Mouse (Mus musculus): Measurements from ENCODE around the gene Slc52a3. TPM values are rescaled to one million over a fixed set of nuclear protein-coding genes. Genes with fewer than 3 reads are reported as not detected.
"Not testable (repeated sequence)": the region's sequence is repeated elsewhere in the genome, so short reads cannot be mapped to it uniquely, and the experiment has no call there.

Gene Slc52a3
- total and polyA plus RNA-seq, 2 experiments from 2014 or later = 2.2 to 3.5 TPM

DNA sequence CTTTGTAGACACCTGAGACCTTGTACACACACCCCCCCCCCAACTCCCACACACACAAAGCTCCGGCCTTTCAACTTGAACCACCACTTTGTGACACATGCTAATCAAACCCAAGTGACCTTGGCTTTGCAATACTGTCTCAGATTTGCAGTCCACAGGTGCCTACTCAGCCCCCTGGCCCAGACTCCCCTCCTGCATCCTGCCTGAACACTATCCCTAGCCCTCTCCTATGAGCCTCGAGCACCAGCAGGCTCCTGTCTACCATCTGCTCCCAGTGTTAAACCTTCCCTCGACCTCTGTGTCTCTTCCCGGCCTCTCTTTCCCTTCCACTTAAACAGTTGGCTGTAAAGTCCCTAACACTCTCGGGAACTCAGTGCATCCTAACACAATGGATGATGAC, 4.9 kb upstream of the Slc52a3 start:
- 41% methylated on average over 5 of the region's 5 CpGs for WGBS
- no peak for DNase-seq (ENCODE audit: low spot score)
- no peak for ATAC-seq (ENCODE audit: low FRiP score)

DNA sequence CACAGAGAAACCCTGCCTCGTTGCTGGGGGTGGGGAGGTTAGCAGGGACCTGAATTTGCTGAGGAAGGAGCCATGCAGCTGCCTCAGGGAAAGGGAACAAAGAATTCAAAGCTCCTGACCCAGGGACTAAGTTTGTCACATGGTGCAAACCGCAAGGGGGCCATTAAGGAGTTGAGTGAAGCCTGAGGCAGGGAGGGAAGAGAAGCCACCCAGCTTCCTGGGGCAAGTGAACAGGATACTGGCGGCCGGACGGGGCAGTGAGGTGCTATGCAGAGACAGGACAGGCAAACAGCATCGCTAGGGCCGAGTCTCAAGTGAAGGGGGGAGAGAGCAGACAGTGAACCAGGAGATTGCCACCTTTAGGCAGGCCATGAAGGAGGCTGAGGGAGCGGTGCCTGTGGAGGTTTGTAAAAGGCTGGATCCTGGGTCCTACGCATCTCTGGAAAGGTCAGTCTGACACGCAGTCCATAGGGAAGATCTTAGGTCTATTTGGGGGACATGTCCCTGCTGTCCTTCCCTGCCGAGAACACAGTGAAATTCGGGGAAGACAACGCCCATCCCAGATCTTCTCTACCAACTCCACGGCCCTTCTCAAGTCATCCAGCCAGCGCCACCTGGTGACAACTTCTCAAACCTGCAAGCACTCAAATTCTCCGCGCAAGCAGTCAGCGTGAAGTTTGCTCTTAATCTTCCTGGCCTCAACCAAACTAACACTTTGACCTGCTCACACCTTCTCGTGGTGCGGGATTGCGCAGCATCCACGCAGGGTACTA, 1.8 kb upstream of the Slc52a3 start:
- H3K9ac ChIP-seq (replicated peaks; ENCODE audit: low read length, poor library complexity, severe bottlenecking) = no peak overlapping the region
- no peak overlapping the region for H3K27ac ChIP-seq (ENCODE audit: low read depth, low read length)
- ATAC-seq (ENCODE audit: low FRiP score) = 0 out of 2 replicates have a peak, but pooled peaks have one; percentile 14
- DNase-seq (ENCODE audit: low spot score) = peak; percentile 75
- H3K9me3 ChIP-seq (ENCODE audit: low read length) = no peaks in the 10 kb centered on the region
- peak; percentile 93 for TF ChIP-seq CTCF (IDR thresholded peaks at IDR 0.05)
- H3K36me3 ChIP-seq (ENCODE audit: insufficient read depth, low read length) = no peaks in the 10 kb centered on the region
- 0 out of 2 replicates have a peak overlapping the region, but pooled peaks have one; percentile 5 for H3K4me3 ChIP-seq (ENCODE audit: low read depth, low read length)
- H3K27me3 ChIP-seq (ENCODE audit: insufficient read depth, low read length) = peaks cover 11% of the 10 kb centered on the region
- peaks cover 3% of the 10 kb centered on the region; the same call in 1 of the 2 replicates for H3K4me1 ChIP-seq (ENCODE audit: insufficient read depth, low read length)
- H3K4me2 ChIP-seq (ENCODE audit: low read depth, low read length, poor library complexity, severe bottlenecking) = peak overlapping the region; percentile 46
- 8% methylated on average over 22 of the region's 22 CpGs for WGBS

More for the DNA sequence above, 4.9 kb upstream of the Slc52a3 start:
- Histone ChIP-seq H3K27ac (ENCODE audit: low read depth, low read length) (no peak overlapping the region), H3K4me2 (ENCODE audit: low read depth, low read length, poor library complexity, severe bottlenecking) (no peak overlapping the region), H3K36me3 (ENCODE audit: insufficient read depth, low read length) (no peaks in the 10 kb centered on the region), H3K9me3 (ENCODE audit: low read length) (no peaks in the 10 kb centered on the region), H3K4me1 (ENCODE audit: insufficient read depth, low read length) (peaks cover 3% of the 10 kb centered on the region; the same call in 1 of the 2 replicates), H3K9ac (replicated peaks; ENCODE audit: low read length, poor library complexity, severe bottlenecking) (no peak overlapping the region), H3K27me3 (ENCODE audit: insufficient read depth, low read length) (peaks cover 3% of the 10 kb centered on the region; the same call in 1 of the 2 replicates), H3K4me3 (ENCODE audit: low read depth, low read length) (no peak overlapping the region)
- TF ChIP-seq CTCF (IDR thresholded peaks at IDR 0.05) = no peak

DNA sequence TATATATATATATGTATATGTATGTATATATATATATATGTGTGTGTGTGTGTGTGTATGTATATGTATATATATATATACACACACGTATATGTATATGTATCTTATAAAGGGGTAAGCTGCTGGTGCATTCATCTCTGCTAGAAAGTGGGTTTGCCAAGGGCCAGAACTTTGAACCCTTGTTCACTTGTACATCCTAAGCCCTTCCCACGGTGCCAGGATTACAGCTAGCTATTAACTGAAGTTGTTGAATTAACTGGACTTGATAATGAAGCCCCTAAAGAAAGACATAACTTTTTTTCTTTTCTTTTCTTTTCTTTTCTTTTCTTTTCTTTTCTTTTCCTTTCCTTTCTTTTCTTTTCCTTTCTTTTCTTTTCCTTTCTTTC, 872 bp downstream of the Slc52a3 start:
- ATAC-seq (ENCODE audit: low FRiP score); H3K36me3 ChIP-seq (ENCODE audit: insufficient read depth, low read length); H3K9me3 ChIP-seq (ENCODE audit: low read length); H3K27ac ChIP-seq (ENCODE audit: low read depth, low read length); H3K4me1 ChIP-seq (ENCODE audit: insufficient read depth, low read length); H3K4me2 ChIP-seq (ENCODE audit: low read depth, low read length, poor library complexity, severe bottlenecking); H3K9ac ChIP-seq (replicated peaks; ENCODE audit: low read length, poor library complexity, severe bottlenecking); DNase-seq (ENCODE audit: low spot score); H3K4me3 ChIP-seq (ENCODE audit: low read depth, low read length): not testable (repeated sequence)
- H3K27me3 ChIP-seq (ENCODE audit: insufficient read depth, low read length) = peaks cover 16% of the 10 kb centered on the region
- WGBS = 65% methylated on average over 2 of the region's 2 CpGs

DNA sequence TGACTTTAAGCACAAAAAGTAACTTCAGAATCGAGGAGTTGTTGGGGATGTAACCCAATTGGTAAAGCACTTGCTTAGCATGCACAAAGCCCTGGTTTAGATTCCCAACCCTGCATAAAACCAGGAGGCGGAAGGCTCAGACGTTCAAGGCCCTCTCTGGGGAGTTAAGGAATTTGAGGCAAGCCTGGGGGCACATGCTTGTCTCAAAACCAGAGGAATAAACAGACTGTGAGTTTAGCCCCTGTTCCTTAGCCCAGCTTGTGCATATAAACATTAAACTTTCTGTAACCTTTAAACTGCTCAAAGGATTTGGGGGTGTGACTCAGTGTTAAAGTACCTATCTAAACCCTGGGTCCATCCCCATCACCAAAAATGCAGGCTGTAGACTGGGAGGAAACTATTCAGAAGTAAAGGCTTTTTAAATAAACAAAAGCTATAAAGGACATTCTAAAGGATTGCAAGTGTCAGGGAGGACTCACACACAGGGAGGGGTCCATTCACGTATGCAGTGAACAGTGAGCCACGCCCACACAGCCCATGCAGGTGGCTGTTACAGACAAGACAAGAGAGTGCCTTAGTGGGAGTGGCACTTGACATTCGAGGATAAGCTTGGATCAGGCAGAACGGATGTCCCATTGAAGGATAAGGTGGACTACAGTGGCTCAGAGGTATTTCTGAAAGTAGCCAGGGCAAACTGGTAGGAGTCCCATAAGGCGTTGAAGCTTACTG, 1.6 kb downstream of the Slc52a3 start:
- ATAC-seq (ENCODE audit: low FRiP score) (no peak), DNase-seq (ENCODE audit: low spot score) (no peak)
- Histone ChIP-seq H3K9me3 (ENCODE audit: low read length) (no peaks in the 10 kb centered on the region), H3K4me1 (ENCODE audit: insufficient read depth, low read length) (peaks cover 8% of the 10 kb centered on the region), H3K4me3 (ENCODE audit: low read depth, low read length) (no peak overlapping the region), H3K27me3 (ENCODE audit: insufficient read depth, low read length) (peaks cover 16% of the 10 kb centered on the region), H3K4me2 (ENCODE audit: low read depth, low read length, poor library complexity, severe bottlenecking) (no peak overlapping the region), H3K27ac (ENCODE audit: low read depth, low read length) (no peak overlapping the region), H3K9ac (replicated peaks; ENCODE audit: low read length, poor library complexity, severe bottlenecking) (no peak overlapping the region), H3K36me3 (ENCODE audit: insufficient read depth, low read length) (no peaks in the 10 kb centered on the region)
- no peak for TF ChIP-seq CTCF (IDR thresholded peaks at IDR 0.05)
- 55% methylated on average over 8 of the region's 8 CpGs for WGBS

DNA sequence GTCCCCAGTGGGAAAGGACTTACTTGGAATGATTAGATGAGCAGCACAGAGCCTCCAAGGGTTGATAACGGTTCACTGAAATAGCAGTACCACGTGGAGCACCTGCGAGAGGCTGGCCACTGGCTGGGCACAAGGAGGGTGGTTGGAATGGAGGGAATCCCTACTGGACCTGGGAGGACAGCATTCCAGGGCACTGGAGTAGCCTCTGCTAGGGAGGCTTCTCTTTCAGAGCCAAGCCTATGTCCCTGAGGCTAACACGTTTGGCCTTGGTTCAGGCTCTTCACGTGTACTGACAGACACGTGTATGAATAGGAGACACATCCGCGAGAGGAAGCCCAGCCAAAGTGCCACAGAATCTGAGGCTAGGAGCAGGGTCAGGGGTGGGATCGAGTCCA, 2.2 kb downstream of the Slc52a3 start:
- 69% methylated on average over 9 of the region's 9 CpGs for WGBS
- Histone ChIP-seq H3K4me3 (ENCODE audit: low read depth, low read length) (no peak overlapping the region), H3K27me3 (ENCODE audit: insufficient read depth, low read length) (peaks cover 16% of the 10 kb centered on the region), H3K36me3 (ENCODE audit: insufficient read depth, low read length) (no peaks in the 10 kb centered on the region), H3K27ac (ENCODE audit: low read depth, low read length) (no peak overlapping the region), H3K9me3 (ENCODE audit: low read length) (no peaks in the 10 kb centered on the region), H3K4me2 (ENCODE audit: low read depth, low read length, poor library complexity, severe bottlenecking) (no peak overlapping the region), H3K4me1 (ENCODE audit: insufficient read depth, low read length) (peaks cover 8% of the 10 kb centered on the region), H3K9ac (replicated peaks; ENCODE audit: low read length, poor library complexity, severe bottlenecking) (no peak overlapping the region)
- DNase-seq (ENCODE audit: low spot score) (no peak), ATAC-seq (ENCODE audit: low FRiP score) (no peak)
- no peak for TF ChIP-seq CTCF (IDR thresholded peaks at IDR 0.05)

DNA sequence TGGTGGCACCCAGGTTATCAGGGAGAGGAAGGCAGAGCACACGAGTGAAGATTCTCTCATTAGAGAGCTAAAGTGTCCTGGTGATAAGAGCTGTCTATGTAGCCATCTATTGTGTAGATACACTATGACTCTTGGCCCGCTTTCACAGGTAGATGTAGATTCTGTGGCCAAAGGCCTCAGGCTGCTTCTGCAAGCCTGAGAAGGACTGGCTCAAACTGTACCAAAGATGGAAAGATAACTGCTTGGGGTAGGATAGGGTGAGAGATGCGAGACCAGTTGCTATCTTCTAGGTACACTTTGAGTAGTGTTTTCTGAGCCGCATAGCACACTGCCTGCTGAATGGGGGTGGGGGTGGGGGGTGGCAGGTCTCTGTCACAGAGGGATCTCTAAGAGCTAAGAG, 2.6 kb downstream of the Slc52a3 start:
- TF ChIP-seq CTCF (IDR thresholded peaks at IDR 0.05) = no peak
- Histone ChIP-seq H3K27me3 (ENCODE audit: insufficient read depth, low read length) (peaks cover 16% of the 10 kb centered on the region), H3K9ac (replicated peaks; ENCODE audit: low read length, poor library complexity, severe bottlenecking) (no peak overlapping the region), H3K9me3 (ENCODE audit: low read length) (no peaks in the 10 kb centered on the region), H3K4me3 (ENCODE audit: low read depth, low read length) (no peak overlapping the region), H3K27ac (ENCODE audit: low read depth, low read length) (no peak overlapping the region), H3K4me2 (ENCODE audit: low read depth, low read length, poor library complexity, severe bottlenecking) (no peak overlapping the region), H3K36me3 (ENCODE audit: insufficient read depth, low read length) (no peaks in the 10 kb centered on the region), H3K4me1 (ENCODE audit: insufficient read depth, low read length) (peaks cover 8% of the 10 kb centered on the region)
- 79% methylated on average over 4 of the region's 4 CpGs for WGBS
- ATAC-seq (ENCODE audit: low FRiP score) = no peak
- DNase-seq (ENCODE audit: low spot score) = no peak

Measured in midbrain, postnatal 0 days (tissue).